Mouse (Mus musculus) neural tube, embryonic 14.5 days (tissue): ENCODE measurements at regions not wholly inside any gene's neighbourhood (a gene's known extent, or its start where the extent isn't known, plus 50 kb on each side); places are given as distances from the start of the nearest gene placed in this dataset.

Experiments
- ATAC-seq: fragments of 200-750 bp; cut with Nextera tagmentation; 2 replicates; pipeline ENCODE4 v1.8.0; 2017; ENCODE audit warnings: low read depth, mild to moderate bottlenecking, moderate TSS enrichment, moderate library complexity
- H3K27ac ChIP-seq: fragments of 300-500 bp; sonication (generic); 2 replicates; pipeline ENCODE4 v1.5.1; 2014; ENCODE audit warnings: low read depth, mild to moderate bottlenecking, control low read depth, low read length, moderate library complexity, mixed read lengths
- H3K27me3 ChIP-seq: fragments of 300-500 bp; sonication (generic); 2 replicates; pipeline ENCODE4 v1.6.1; 2014; ENCODE audit warnings: low read length; ENCODE audit not compliant: control insufficient read depth, insufficient read depth
- H3K36me3 ChIP-seq: fragments of 300-500 bp; sonication (generic); 2 replicates; pipeline ENCODE4 v1.6.1; 2014; ENCODE audit warnings: low read length, mixed read lengths; ENCODE audit not compliant: control insufficient read depth, insufficient read depth
- H3K4me1 ChIP-seq: fragments of 300-500 bp; sonication (generic); 2 replicates; pipeline ENCODE4 v1.6.1; 2014; ENCODE audit warnings: low read length; ENCODE audit not compliant: control insufficient read depth, insufficient read depth
- H3K4me2 ChIP-seq: fragments of 300-500 bp; sonication (generic); 2 replicates; pipeline ENCODE4 v1.6.1; 2014; ENCODE audit warnings: mild to moderate bottlenecking, low read depth, low read length, control low read depth
- H3K4me3 ChIP-seq: fragments of 300-500 bp; sonication (generic); 2 replicates; pipeline ENCODE4 v1.5.1; 2014; ENCODE audit warnings: low read depth, low read length, control low read depth, mixed read lengths
- H3K9ac ChIP-seq: fragments of 300-500 bp; sonication (generic); replicated peaks from 2 replicates; pipeline ENCODE4 v1.6.1; 2014; ENCODE audit warnings: low read depth, mild to moderate bottlenecking, control low read depth, low read length, mixed read lengths
- H3K9me3 ChIP-seq: fragments of 300-500 bp; sonication (generic); 2 replicates; pipeline ENCODE4 v1.6.1; 2016; ENCODE audit warnings: low read length; ENCODE audit not compliant: control insufficient read depth
- WGBS: fragments of 180-500 bp; shearing (Covaris S2); extraction: QIAGEN DNeasy Blood & Tissue Kit; methylation state at CpG from one replicate; pipeline ENCODE4 v1.1.7; 2014; 5-methylcytosine and 5-hydroxymethylcytosine counted together

GRCm38 (mm10) chr10:111620927-111621676 lies 115.0 kb downstream of the Phlda1 start:
- H3K4me2 ChIP-seq: no peak overlapping the region
- no peak overlapping the region for H3K27ac ChIP-seq
- 84% methylated on average over 11 of the region's 11 CpGs for WGBS
- H3K4me1 ChIP-seq: no peaks in the 10 kb centered on the region; the same call in 1 of the 2 replicates
- H3K27me3 ChIP-seq: no peaks in the 10 kb centered on the region
- H3K36me3 ChIP-seq: no peaks in the 10 kb centered on the region
- no peak overlapping the region for H3K4me3 ChIP-seq
- H3K9me3 ChIP-seq: no peaks in the 10 kb centered on the region
- no peak overlapping the region for H3K9ac ChIP-seq
- ATAC-seq: no peak

- ATAC-seq: no peak
- H3K36me3 ChIP-seq: no peaks in the 10 kb centered on the region
- 59% methylated on average over 4 of the region's 4 CpGs for WGBS
Measured at GRCm38 (mm10) chr10:111622789-111623188, 116.7 kb downstream of the Phlda1 start.

GRCm38 (mm10) chr10:111624021-111624420 lies 117.9 kb downstream of the Phlda1 start:
- no peak overlapping the region for H3K4me2 ChIP-seq
- H3K4me3 ChIP-seq: no peak overlapping the region
- H3K9me3 ChIP-seq: no peaks in the 10 kb centered on the region
- no peaks in the 10 kb centered on the region for H3K27me3 ChIP-seq
- no peak overlapping the region for H3K9ac ChIP-seq
- WGBS: 17% methylated on average over 2 of the region's 2 CpGs
- no peaks in the 10 kb centered on the region for H3K36me3 ChIP-seq
- H3K4me1 ChIP-seq: no peaks in the 10 kb centered on the region; the same call in 1 of the 2 replicates
- ATAC-seq: no peak
- no peak overlapping the region for H3K27ac ChIP-seq

More at GRCm38 (mm10) chr10:111622789-111623188, 116.7 kb downstream of the Phlda1 start:
- no peaks in the 10 kb centered on the region for H3K27me3 ChIP-seq
- H3K4me2 ChIP-seq: no peak overlapping the region
- H3K27ac ChIP-seq: no peak overlapping the region
- H3K9ac ChIP-seq: no peak overlapping the region
- no peak overlapping the region for H3K4me3 ChIP-seq
- H3K9me3 ChIP-seq: no peaks in the 10 kb centered on the region
- H3K4me1 ChIP-seq: no peaks in the 10 kb centered on the region; the same call in 1 of the 2 replicates

GRCm38 (mm10) chr10:111624624-111625023 lies 118.5 kb downstream of the Phlda1 start:
- Histone ChIP-seq H3K27ac (no peak overlapping the region), H3K4me1 (no peaks in the 10 kb centered on the region; the same call in 1 of the 2 replicates), H3K9ac (no peak overlapping the region), H3K9me3 (no peaks in the 10 kb centered on the region), H3K4me2 (no peak overlapping the region), H3K27me3 (no peaks in the 10 kb centered on the region), H3K36me3 (no peaks in the 10 kb centered on the region), H3K4me3 (no peak overlapping the region)
- WGBS: 14% methylated on average over 7 of the region's 7 CpGs
- no peak for ATAC-seq

- Histone ChIP-seq H3K27me3 (no peaks in the 10 kb centered on the region), H3K4me3 (no peak overlapping the region), H3K9ac (no peak overlapping the region), H3K4me1 (no peaks in the 10 kb centered on the region; the same call in 1 of the 2 replicates), H3K9me3 (no peaks in the 10 kb centered on the region), H3K36me3 (no peaks in the 10 kb centered on the region), H3K4me2 (no peak overlapping the region), H3K27ac (no peak overlapping the region)
- ATAC-seq: no peak
- WGBS: 97% methylated on average over 11 of the region's 11 CpGs
Measured at GRCm38 (mm10) chr10:111625573-111625972, 119.5 kb downstream of the Phlda1 start.

- Histone ChIP-seq H3K27me3 (no peaks in the 10 kb centered on the region), H3K9ac (no peak overlapping the region), H3K9me3 (no peaks in the 10 kb centered on the region), H3K36me3 (no peaks in the 10 kb centered on the region), H3K4me1 (no peaks in the 10 kb centered on the region; the same call in 1 of the 2 replicates), H3K4me3 (no peak overlapping the region), H3K4me2 (no peak overlapping the region), H3K27ac (no peak overlapping the region)
- ATAC-seq: no peak
- WGBS: 93% methylated on average over 6 of the region's 6 CpGs
Measured at GRCm38 (mm10) chr10:111626009-111626408, 119.9 kb downstream of the Phlda1 start.

GRCm38 (mm10) chr10:111636283-111636682 lies 130.2 kb downstream of the Phlda1 start:
- Histone ChIP-seq H3K4me3 (no peak overlapping the region), H3K9me3 (no peaks in the 10 kb centered on the region), H3K27ac (no peak overlapping the region), H3K27me3 (no peaks in the 10 kb centered on the region), H3K4me2 (no peak overlapping the region), H3K9ac (no peak overlapping the region), H3K4me1 (no peaks in the 10 kb centered on the region), H3K36me3 (no peaks in the 10 kb centered on the region)
- no peak for ATAC-seq
- 66% methylated on average over 14 of the region's 14 CpGs for WGBS

GRCm38 (mm10) chr10:111637084-111637735 lies 131.1 kb downstream of the Phlda1 start:
- H3K9me3 ChIP-seq: no peaks in the 10 kb centered on the region
- no peaks in the 10 kb centered on the region for H3K27me3 ChIP-seq
- H3K4me1 ChIP-seq: no peaks in the 10 kb centered on the region
- H3K4me3 ChIP-seq: no peak overlapping the region
- ATAC-seq: no peak
- H3K27ac ChIP-seq: no peak overlapping the region
- no peaks in the 10 kb centered on the region for H3K36me3 ChIP-seq
- no peak overlapping the region for H3K4me2 ChIP-seq
- no peak overlapping the region for H3K9ac ChIP-seq
- WGBS: 82% methylated on average over 12 of the region's 12 CpGs

- H3K27me3 ChIP-seq: no peaks in the 10 kb centered on the region
- H3K4me2 ChIP-seq: no peak overlapping the region
- H3K9me3 ChIP-seq: no peaks in the 10 kb centered on the region
- H3K4me1 ChIP-seq: no peaks in the 10 kb centered on the region
- H3K27ac ChIP-seq: no peak overlapping the region
- no peaks in the 10 kb centered on the region for H3K36me3 ChIP-seq
- H3K4me3 ChIP-seq: no peak overlapping the region
- no peak for ATAC-seq
- WGBS: 96% methylated on average over 7 of the region's 7 CpGs
- H3K9ac ChIP-seq: no peak overlapping the region
Measured at GRCm38 (mm10) chr10:111639866-111640265, 133.8 kb downstream of the Phlda1 start.
